Mouse (Mus musculus): Measurements from ENCODE around the gene Tmem222. TPM values are rescaled to one million over a fixed set of nuclear protein-coding genes. Genes with fewer than 3 reads are reported as not detected.

The Tmem222 gene
- polyA plus RNA-seq (2017; shearing (Covaris generic)), result 58.9 TPM

GRCm38 (mm10) chr4:133277104-133278026 lies at the start of gene Tmem222:
Tmem222 (minus strand) TSS chr4:133277792.

GRCm38 (mm10) chr4:133262882-133263281 lies 14.7 kb downstream of the Tmem222 start, which contains the start of gene Sytl1:
Sytl1 (minus strand) TSS chr4:133263113.

GRCm38 (mm10) chr4:133240490-133240921 lies 37.1 kb downstream of the Tmem222 start, which contains the start of gene Map3k6:
Map3k6 (plus strand) TSS chr4:133240818.

Other genes starting within 250 kb of the Tmem222 start
- gene Wasf2, start 147.3 kb downstream of the Tmem222 start, polyA plus RNA-seq (2017; shearing (Covaris generic)), result 93.7 TPM
- 0.71 TPM for gene Cd164l2, start 65.7 kb downstream of the Tmem222 start, polyA plus RNA-seq (2017; shearing (Covaris generic))
- gene Gpr3, start 65.3 kb downstream of the Tmem222 start, polyA plus RNA-seq (2017; shearing (Covaris generic)), result 0.35 TPM
- gene Map3k6, start 37.0 kb downstream of the Tmem222 start, polyA plus RNA-seq (2017; shearing (Covaris generic)), result not detected
- gene Sytl1, start 14.7 kb downstream of the Tmem222 start, polyA plus RNA-seq (2017; shearing (Covaris generic)), result 6.4 TPM
- gene Wdtc1, start 75.7 kb upstream of the Tmem222 start, polyA plus RNA-seq (2017; shearing (Covaris generic)), result 4.2 TPM
- 16.2 TPM for gene Slc9a1, start 91.9 kb upstream of the Tmem222 start, polyA plus RNA-seq (2017; shearing (Covaris generic))
- gene Tent5b, start 202.3 kb upstream of the Tmem222 start, polyA plus RNA-seq (2017; shearing (Covaris generic)), result 0.33 TPM
- gene Trnp1, start 220.8 kb upstream of the Tmem222 start, polyA plus RNA-seq (2017; shearing (Covaris generic)), result not detected
- 0.67 TPM for gene Kdf1, start 241.2 kb upstream of the Tmem222 start, polyA plus RNA-seq (2017; shearing (Covaris generic))

Data from effector memory CD4-positive, alpha-beta T cell, adult 7 months (primary cell).